19 mouse cellular contexts compared by ENCODE assay signal in genomic region chr2:11490554-11490953, GRCm38 (mm10).
"Had no signal": no experiment of that assay in that cellular context is flagged by ENCODE, and none has a peak within 500 bp of the region (broad histone marks: within the 10 kb centered on the region; RNA-seq: fewer than 3 reads in every experiment).

No protein-coding gene starts in this region.

- H3K9me3 ChIP-seq: limb, embryonic 15.5 days; liver, embryonic 13.5 days; megakaryocyte, embryonic 14.5 days; neural tube, embryonic 13.5 days had no signal

- H3K4me3 ChIP-seq: limb, embryonic 15.5 days; liver, embryonic 13.5 days; megakaryocyte, embryonic 14.5 days; neural tube, embryonic 13.5 days had no signal

- DNase-seq: kidney, adult 8-10 months; kidney, postnatal 36 days; layer of hippocampus, adult 9-11 months; layer of hippocampus, postnatal 36 days; liver, embryonic 13.5 days; liver, postnatal 0 days; lung, postnatal 36 days; right cerebral cortex, postnatal 25 days; spleen, adult 18-20 months; thymus, adult 2 months; thymus, postnatal 25 days had no signal

- H3K27ac ChIP-seq: kidney, postnatal 0 days; limb, embryonic 15.5 days; liver, embryonic 13.5 days; neural tube, embryonic 13.5 days had no signal

- H3K4me1 ChIP-seq: liver, embryonic 13.5 days had no signal

- H3K9ac ChIP-seq: limb, embryonic 15.5 days; liver, embryonic 13.5 days; liver, postnatal 0 days; neural tube, embryonic 13.5 days had no signal

- H3K4me2 ChIP-seq: limb, embryonic 15.5 days; liver, embryonic 13.5 days; midbrain, embryonic 11.5 days; neural tube, embryonic 13.5 days had no signal

- H3K27me3 ChIP-seq: limb, embryonic 15.5 days; liver, embryonic 13.5 days; megakaryocyte, embryonic 14.5 days; neural tube, embryonic 13.5 days had no signal

- ATAC-seq: inflammation-experienced regulatory T-cells, adult 6 months; intestine, postnatal 0 days; liver, postnatal 0 days; midbrain, embryonic 16.5 days had no signal
